Mouse (Mus musculus): Measurements from ENCODE around the gene Vmn2r14.
"Not testable (repeated sequence)": the region's sequence is repeated elsewhere in the genome, so short reads cannot be mapped to it uniquely, and the experiment has no call there.

Gene Vmn2r14

GRCm38 (mm10) chr5:109224608-109225007, at the start of gene Vmn2r14:
TSS of gene Vmn2r14 (minus strand) at chr5:109224708.
- DNase-seq (ENCODE audit: low spot score): no peak

- DNase-seq (ENCODE audit: low spot score): not testable (repeated sequence)
Observed at GRCm38 (mm10) chr5:109192099-109192498, 32.4 kb downstream of the Vmn2r14 start, which contains the start of gene Vmn2r13. TSS of gene Vmn2r13 (minus strand) at chr5:109192199.

GRCm38 (mm10) chr5:109166851-109167250, 57.7 kb downstream of the Vmn2r14 start:
- DNase-seq (ENCODE audit: low spot score): not testable (repeated sequence)
